8 mouse cellular contexts compared by ENCODE assay signal in genomic region chr2:3119371-3119935, GRCm38 (mm10). TPM values are rescaled to one million over a fixed set of nuclear protein-coding genes. Genes with fewer than 3 reads are reported as not detected.
DNase-seq lines count a peak whose midpoint lies in the region; ATAC-seq and TF ChIP-seq lines count a peak whose summit lies in the region.
"Had no signal": no experiment of that assay in that cellular context is flagged by ENCODE, and none has a peak within 500 bp of the region (broad histone marks: within the 10 kb centered on the region; RNA-seq: fewer than 3 reads in every experiment).

No protein-coding gene starts in this region.

- H3K9ac ChIP-seq in lung, postnatal 0 days (replicated peaks; ENCODE audit: low read depth): 0 out of 2 replicates have a peak overlapping the region, but pooled peaks have one; percentile 32
- H3K9ac ChIP-seq in forebrain, embryonic 16.5 days (replicated peaks; ENCODE audit: low read depth, low read length): peak overlapping the region; percentile 95
- H3K9ac ChIP-seq in liver, embryonic 13.5 days: no peak overlapping the region
- peak overlapping the region; percentile 83 for H3K9ac ChIP-seq in stomach, postnatal 0 days (ENCODE audit: low read length)

- H3K4me1 ChIP-seq in lung, postnatal 0 days (ENCODE audit: insufficient read depth, low read depth, low read length): no peaks in the 10 kb centered on the region; the same call in 1 of the 2 replicates
- peaks cover 14% of the 10 kb centered on the region for H3K4me1 ChIP-seq in forebrain, embryonic 16.5 days (replicated peaks; ENCODE audit: control insufficient read depth, insufficient read depth, low read length)
- no peaks in the 10 kb centered on the region for H3K4me1 ChIP-seq in liver, embryonic 13.5 days (replicated peaks)
- no peaks in the 10 kb centered on the region for H3K4me1 ChIP-seq in stomach, postnatal 0 days (replicated peaks; ENCODE audit: control insufficient read depth, insufficient read depth)

- no peaks in the 10 kb centered on the region for H3K27me3 ChIP-seq in lung, postnatal 0 days (replicated peaks; ENCODE audit: insufficient read depth, low read length)
- no peaks in the 10 kb centered on the region for H3K27me3 ChIP-seq in forebrain, embryonic 16.5 days (replicated peaks; ENCODE audit: control insufficient read depth, insufficient read depth, low read length)
- H3K27me3 ChIP-seq in liver, embryonic 13.5 days: peaks cover 26% of the 10 kb centered on the region
- no peaks in the 10 kb centered on the region for H3K27me3 ChIP-seq in stomach, postnatal 0 days (ENCODE audit: control insufficient read depth, insufficient read depth, low read length)

- peak overlapping the region; percentile 77 for H3K4me2 ChIP-seq in lung, postnatal 0 days (replicated peaks; ENCODE audit: low read depth, low read length)
- peak overlapping the region; percentile 68 for H3K4me2 ChIP-seq in forebrain, embryonic 16.5 days (ENCODE audit: low read length)
- peak overlapping the region; percentile 74 for H3K4me2 ChIP-seq in liver, embryonic 13.5 days
- H3K4me2 ChIP-seq in stomach, postnatal 0 days (replicated peaks; ENCODE audit: low read depth): peak overlapping the region; percentile 74

- ATAC-seq in lung, postnatal 0 days: no peak
- no peak for ATAC-seq in forebrain, embryonic 16.5 days
- no peak for ATAC-seq in liver, embryonic 13.5 days (ENCODE audit: low read depth)
- ATAC-seq in stomach, postnatal 0 days (ENCODE audit: low FRiP score, low TSS enrichment): no peak

- no peak for TF ChIP-seq EP300 in lung, postnatal 0 days (IDR thresholded peaks at IDR 0.05)
- TF ChIP-seq EP300 in stomach, postnatal 0 days (optimal IDR thresholded peaks at IDR 0.05): no peak

- TF ChIP-seq CTCF in lung, postnatal 0 days (IDR thresholded peaks at IDR 0.05): no peak
- TF ChIP-seq CTCF in stomach, postnatal 0 days (IDR thresholded peaks at IDR 0.05; ENCODE audit: low read depth): no peak

- 15% methylated on average over 4 of the region's 4 CpGs for WGBS in lung, postnatal 0 days
- 20% methylated on average over 4 of the region's 4 CpGs for WGBS in forebrain, embryonic 16.5 days
- WGBS in liver, embryonic 13.5 days (ENCODE audit: insufficient replicate concordance): 36% methylated on average over 4 of the region's 4 CpGs
- 19% methylated on average over 4 of the region's 4 CpGs for WGBS in stomach, postnatal 0 days

- H3K4me3 ChIP-seq in lung, postnatal 0 days (ENCODE audit: low read depth, low read length): peak overlapping the region; percentile 87
- H3K4me3 ChIP-seq in forebrain, embryonic 16.5 days (replicated peaks; ENCODE audit: low read length): peak overlapping the region; percentile 81
- peak overlapping the region; percentile 66 for H3K4me3 ChIP-seq in liver, embryonic 13.5 days (replicated peaks)
- peak overlapping the region; percentile 86 for H3K4me3 ChIP-seq in stomach, postnatal 0 days (ENCODE audit: low read depth, low read length)

- DNase-seq in lung, postnatal 0 days (ENCODE audit: low spot score): peak; percentile 19
- DNase-seq in lung, postnatal 36 days: no peak
- no peak for DNase-seq in liver, embryonic 13.5 days
- no peak for DNase-seq in stomach, postnatal 0 days (ENCODE audit: low spot score)
- no peak for DNase-seq in left cerebral cortex, adult 18-20 months (ENCODE audit: low spot score in 2 of 2)
- no peak for DNase-seq in adrenal gland, postnatal 36 days
- DNase-seq: thymus, postnatal 36 days had no signal

- H3K27ac ChIP-seq in lung, postnatal 0 days (ENCODE audit: low read length): 0 out of 2 replicates have a peak overlapping the region, but pooled peaks have one; percentile 79
- H3K27ac ChIP-seq in forebrain, embryonic 16.5 days (ENCODE audit: low read length): no peak overlapping the region
- H3K27ac ChIP-seq in liver, embryonic 13.5 days: no peak overlapping the region
- H3K27ac ChIP-seq in stomach, postnatal 0 days (replicated peaks): no peak overlapping the region

- no peaks in the 10 kb centered on the region for H3K36me3 ChIP-seq in lung, postnatal 0 days (ENCODE audit: insufficient read depth, low read length)
- no peaks in the 10 kb centered on the region for H3K36me3 ChIP-seq in forebrain, embryonic 16.5 days (ENCODE audit: control insufficient read depth, insufficient read depth)
- no peaks in the 10 kb centered on the region for H3K36me3 ChIP-seq in liver, embryonic 13.5 days
- H3K36me3 ChIP-seq in stomach, postnatal 0 days (ENCODE audit: control insufficient read depth, insufficient read depth, low read length): no peaks in the 10 kb centered on the region

- H3K9me3 ChIP-seq in lung, postnatal 0 days (ENCODE audit: low read length): no peaks in the 10 kb centered on the region
- H3K9me3 ChIP-seq in forebrain, embryonic 16.5 days (ENCODE audit: control insufficient read depth, low read length): no peaks in the 10 kb centered on the region
- no peaks in the 10 kb centered on the region for H3K9me3 ChIP-seq in liver, embryonic 13.5 days (replicated peaks)
- no peaks in the 10 kb centered on the region for H3K9me3 ChIP-seq in stomach, postnatal 0 days (ENCODE audit: control insufficient read depth, low read length)

RNA-seq across cellular contexts. Expression of gene Fam171a1, which starts 5.4 kb away (rescaled TPM):
- polyA plus RNA-seq in lung, postnatal 0 days (2015; fragmentation: Nextera tagmentation; extraction: Ambion mirVana): 39.6 and 44.7 TPM in 2 replicates
- 30.8 and 32.3 TPM in 2 replicates for polyA plus RNA-seq in forebrain, embryonic 16.5 days (2015; fragmentation: Nextera tagmentation; extraction: Ambion mirVana)
- polyA plus RNA-seq in liver, embryonic 13.5 days (2015; fragmentation: Nextera tagmentation; extraction: Ambion mirVana): 2.7 and 3.9 TPM in 2 replicates
- polyA plus RNA-seq in stomach, postnatal 0 days (2015; fragmentation: Nextera tagmentation; extraction: Ambion mirVana): 9.7 and 10.4 TPM in 2 replicates
- total RNA-seq in left cerebral cortex, adult 18-20 months (2021): 10 to 100 TPM; 70.5 to 76.8 TPM
- total RNA-seq in adrenal gland, postnatal 36 days (2021): 10 to 100 TPM; 27.7 to 29.7 TPM
